Mouse (Mus musculus) large intestine, adult 2 months (tissue): ENCODE measurements at regions not wholly inside any gene's neighbourhood (a gene's known extent, or its start where the extent isn't known, plus 50 kb on each side); places are given as distances from the start of the nearest gene placed in this dataset.

Experiments
- DNase-seq: peaks from one replicate; pipeline ENCODE4 v3.0.0-alpha.2; 2012; ENCODE audit warnings: low read depth, low spot score
- WGBS: fragments of 180-500 bp; shearing (Covaris S2); methylation state at CpG from one replicate; pipeline ENCODE4 v1.1.7; 2018; 5-methylcytosine and 5-hydroxymethylcytosine counted together

- WGBS: 68% methylated on average over 7 of the region's 7 CpGs
- DNase-seq: no peak
Observed at GRCm38 (mm10) chr17:65049860-65050482, 214.1 kb upstream of the 4930583I09Rik start.

GRCm38 (mm10) chr17:65015731-65016130 is 179.9 kb upstream of the 4930583I09Rik start:
- no peak for DNase-seq
- WGBS: 83% methylated on average over 5 of the region's 5 CpGs

GRCm38 (mm10) chr17:65014682-65015081 is 178.8 kb upstream of the 4930583I09Rik start:
- DNase-seq: no peak

DNA sequence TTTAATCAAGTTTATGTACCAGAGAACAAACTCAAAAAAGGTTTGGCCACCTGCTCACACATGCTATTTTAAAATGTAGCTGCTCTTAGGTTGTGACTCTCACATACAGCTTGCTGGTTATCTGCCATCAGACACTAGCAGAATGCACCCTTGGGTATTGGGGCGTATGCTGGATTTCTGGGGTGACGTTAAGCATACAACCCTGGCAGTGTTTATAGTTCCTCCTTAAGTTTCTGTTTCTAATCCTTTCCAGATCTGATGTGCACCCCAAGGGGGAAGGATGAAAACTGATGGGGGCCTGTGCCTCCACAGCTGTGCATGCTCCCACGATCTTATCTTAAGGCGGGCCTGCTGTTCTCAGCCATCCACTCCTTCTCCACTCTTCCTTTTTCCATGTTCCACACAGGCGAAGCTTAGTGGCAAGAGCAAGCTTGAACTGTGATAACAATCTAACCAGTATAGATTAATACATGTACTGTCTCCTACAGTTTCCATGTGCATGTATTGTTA is 164.8 kb upstream of the 4930583I09Rik start:
- DNase-seq: no peak
- WGBS: 80% methylated on average over 5 of the region's 5 CpGs

GRCm38 (mm10) chr17:64994483-64994882 is 158.6 kb upstream of the 4930583I09Rik start:
- 81% methylated on average over 10 of the region's 10 CpGs for WGBS
- DNase-seq: no peak

DNA sequence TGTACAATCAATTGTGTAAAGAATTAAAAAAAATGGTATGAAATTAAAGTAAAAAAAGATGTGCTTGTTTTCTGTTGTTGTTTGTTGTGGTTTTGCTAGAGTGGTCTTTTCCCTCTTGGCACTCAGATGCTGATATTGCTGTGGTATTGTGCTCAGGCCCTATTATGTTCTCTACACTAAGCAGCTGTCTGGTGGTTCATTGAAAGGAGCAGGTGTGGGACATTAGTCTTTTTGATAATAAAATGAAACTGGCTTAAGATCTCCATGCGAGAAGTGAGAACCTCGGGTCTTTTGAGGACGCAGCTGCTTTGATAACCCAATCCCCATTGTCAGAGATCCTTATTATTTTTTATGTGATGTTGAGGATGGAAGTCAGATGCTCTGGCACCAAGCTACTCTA is 155.4 kb upstream of the 4930583I09Rik start:
- WGBS: 84% methylated on average over 3 of the region's 3 CpGs
- no peak for DNase-seq

DNA sequence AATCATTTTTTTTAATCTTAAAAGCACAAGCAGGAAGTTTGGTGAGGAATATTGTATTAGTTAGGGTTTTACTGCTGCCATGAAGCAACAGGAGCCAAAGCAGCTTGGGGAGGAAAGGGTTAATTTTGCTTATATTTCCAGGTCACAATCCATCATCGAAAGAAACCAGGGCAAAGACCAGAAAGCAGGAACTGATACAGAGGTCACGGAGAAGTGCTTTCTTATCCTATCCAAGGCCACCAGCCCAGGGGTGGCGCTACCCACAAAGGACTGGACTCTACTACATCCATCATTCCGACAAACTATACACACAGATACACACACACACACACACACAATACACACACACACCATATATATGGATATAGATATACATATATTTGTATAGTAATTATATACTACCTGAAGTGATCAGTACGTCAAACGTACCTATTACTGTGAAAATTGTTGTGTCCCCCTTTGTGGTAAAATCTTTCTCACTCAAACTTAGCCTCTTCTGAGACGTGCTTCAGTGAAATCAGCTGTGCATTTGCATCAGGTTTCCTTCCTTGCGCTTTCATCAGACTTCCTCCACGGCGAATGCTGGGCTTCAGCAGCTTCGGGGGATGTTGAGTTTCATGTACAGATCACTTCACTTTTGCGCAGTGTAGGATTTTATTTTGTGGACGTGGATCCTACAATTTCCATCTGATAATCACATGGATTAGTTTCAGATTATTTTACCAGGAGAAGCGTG is 148.6 kb upstream of the 4930583I09Rik start:
- DNase-seq: no peak
- WGBS: 73% methylated on average over 14 of the region's 14 CpGs

DNA sequence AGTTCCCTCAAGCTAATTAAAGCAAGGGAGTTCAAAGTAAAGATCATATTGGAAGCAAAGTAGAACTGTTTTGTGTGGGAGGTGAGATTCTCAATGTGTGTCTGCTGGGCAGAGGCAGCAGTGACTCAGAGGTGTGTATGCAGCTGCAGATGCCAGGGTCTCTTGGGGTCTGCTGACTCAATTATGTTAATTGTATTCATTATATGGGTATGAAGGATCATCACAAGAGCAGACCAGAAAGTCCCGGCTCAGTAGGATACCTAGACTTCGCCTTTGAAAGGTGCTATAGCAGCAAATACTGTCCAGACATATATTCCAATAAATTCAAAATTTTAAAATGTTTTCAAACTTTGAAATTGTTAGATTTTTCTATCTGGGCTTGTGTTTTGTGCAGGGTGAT is 147.6 kb upstream of the 4930583I09Rik start:
- no peak for DNase-seq
- 88% methylated on average over 2 of the region's 2 CpGs for WGBS

- 65% methylated on average over 4 of the region's 4 CpGs for WGBS
- no peak for DNase-seq
Observed at GRCm38 (mm10) chr17:64964153-64964552, 128.3 kb upstream of the 4930583I09Rik start.

DNA sequence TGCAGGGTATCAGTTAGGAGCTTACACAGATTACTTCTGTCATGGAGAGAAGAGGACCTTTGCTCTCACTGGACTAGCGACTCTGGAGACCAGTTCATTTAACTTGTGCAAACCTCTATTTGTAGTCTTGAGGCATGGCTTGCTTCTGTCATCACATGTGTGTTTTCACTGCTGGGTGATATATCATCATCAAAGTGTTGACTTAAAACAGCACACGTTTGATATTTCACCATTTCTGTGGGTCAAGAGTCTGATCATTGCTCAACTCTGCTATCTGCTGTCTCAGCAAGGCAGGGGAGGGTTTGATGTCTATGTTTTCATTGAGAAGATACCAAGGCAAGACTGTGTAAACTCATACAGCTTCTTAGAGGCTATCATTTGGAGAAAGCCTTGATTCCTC is 126.0 kb upstream of the 4930583I09Rik start:
- 47% methylated on average over 2 of the region's 2 CpGs for WGBS
- DNase-seq: no peak

GRCm38 (mm10) chr17:64957495-64957894 is 121.6 kb upstream of the 4930583I09Rik start:
- WGBS: 62% methylated on average over 9 of the region's 9 CpGs
- DNase-seq: no peak

GRCm38 (mm10) chr17:64956506-64956905 is 120.6 kb upstream of the 4930583I09Rik start:
- WGBS: 87% methylated on average over 7 of the region's 7 CpGs
- no peak for DNase-seq

- DNase-seq: no peak
- WGBS: 93% methylated on average over 7 of the region's 7 CpGs
Observed at GRCm38 (mm10) chr17:64953275-64953674, 117.4 kb upstream of the 4930583I09Rik start.

- no peak for DNase-seq
- WGBS: 23% methylated on average over 1 of the region's 1 CpGs
Observed at GRCm38 (mm10) chr17:64951625-64951940, 115.7 kb upstream of the 4930583I09Rik start.

GRCm38 (mm10) chr17:64950802-64951624 is 115.1 kb upstream of the 4930583I09Rik start:
- no peak for DNase-seq
- 37% methylated on average over 6 of the region's 6 CpGs for WGBS

GRCm38 (mm10) chr17:64943213-64943612 is 107.3 kb upstream of the 4930583I09Rik start:
- 81% methylated on average over 2 of the region's 2 CpGs for WGBS
- DNase-seq: no peak

- no peak for DNase-seq
- WGBS: 94% methylated on average over 6 of the region's 6 CpGs
Observed at GRCm38 (mm10) chr17:64941555-64941954, 105.7 kb upstream of the 4930583I09Rik start.

- DNase-seq: peak; percentile 54
- WGBS: 30% methylated on average over 4 of the region's 4 CpGs
Observed at GRCm38 (mm10) chr17:64935683-64936082, 99.8 kb upstream of the 4930583I09Rik start.

- DNase-seq: no peak
- WGBS: 86% methylated on average over 1 of the region's 1 CpGs
Observed at GRCm38 (mm10) chr17:64934411-64934810, 98.5 kb upstream of the 4930583I09Rik start.

- 64% methylated on average over 7 of the region's 7 CpGs for WGBS
Observed at GRCm38 (mm10) chr17:64930816-64931428, 95.1 kb upstream of the 4930583I09Rik start.

More at GRCm38 (mm10) chr17:64930816-64931428, 95.1 kb upstream of the 4930583I09Rik start:
- no peak for DNase-seq
